Mouse (Mus musculus): Measurements from ENCODE around the gene Cdc40. TPM values are rescaled to one million over a fixed set of nuclear protein-coding genes. Genes with fewer than 3 reads are reported as not detected.

The Cdc40 gene
- polyA plus RNA-seq, 1 experiment from 2014 or later = 28.0 TPM

GRCm38 (mm10) chr10:40885432-40885831 lies 2.3 kb upstream of the Cdc40 start:
- WGBS = 65% methylated on average over 7 of the region's 7 CpGs
- no peak overlapping the region for H3K27ac ChIP-seq
- no peaks in the 10 kb centered on the region for H3K9me3 ChIP-seq
- peaks cover 30% of the 10 kb centered on the region for H3K4me1 ChIP-seq (replicated peaks)
- H3K27me3 ChIP-seq (ENCODE audit: insufficient read depth, poor library complexity, severe bottlenecking) = no peaks in the 10 kb centered on the region
- peak overlapping the region; percentile 95 for H3K4me3 ChIP-seq
- no peaks in the 10 kb centered on the region for H3K36me3 ChIP-seq
- DNase-seq (ENCODE audit: low spot score) = no peak

GRCm38 (mm10) chr10:40884279-40884806 lies 1.2 kb upstream of the Cdc40 start:
- peak; percentile 72 for DNase-seq (ENCODE audit: low spot score)
- WGBS = under 1% methylated on average over 40 of the region's 40 CpGs
- no peaks in the 10 kb centered on the region for H3K9me3 ChIP-seq
- no peaks in the 10 kb centered on the region for H3K27me3 ChIP-seq (ENCODE audit: insufficient read depth, poor library complexity, severe bottlenecking)
- peak overlapping the region; percentile 95 for H3K4me3 ChIP-seq
- H3K36me3 ChIP-seq = peaks cover 7% of the 10 kb centered on the region; the same call in 1 of the 2 replicates
- H3K4me1 ChIP-seq (replicated peaks) = peaks cover 33% of the 10 kb centered on the region
- H3K27ac ChIP-seq = peak overlapping the region; percentile 99

GRCm38 (mm10) chr10:40883644-40884278 lies 650 bp upstream of the Cdc40 start:
- no peaks in the 10 kb centered on the region for H3K27me3 ChIP-seq (ENCODE audit: insufficient read depth, poor library complexity, severe bottlenecking)
- under 1% methylated on average over 87 of the region's 87 CpGs for WGBS
- H3K36me3 ChIP-seq = peaks cover 10% of the 10 kb centered on the region; the same call in 1 of the 2 replicates
- H3K4me3 ChIP-seq = peak overlapping the region; percentile 95
- peaks cover 33% of the 10 kb centered on the region for H3K4me1 ChIP-seq (replicated peaks)
- peak overlapping the region; percentile 99 for H3K27ac ChIP-seq
- H3K9me3 ChIP-seq = no peaks in the 10 kb centered on the region
- peak; percentile 64 for DNase-seq (ENCODE audit: low spot score)

GRCm38 (mm10) chr10:40882333-40882732 lies 778 bp downstream of the Cdc40 start:
- no peaks in the 10 kb centered on the region for H3K9me3 ChIP-seq
- DNase-seq (ENCODE audit: low spot score) = no peak
- no peaks in the 10 kb centered on the region for H3K27me3 ChIP-seq (ENCODE audit: insufficient read depth, poor library complexity, severe bottlenecking)
- peak overlapping the region; percentile 99 for H3K27ac ChIP-seq
- H3K4me1 ChIP-seq (replicated peaks) = peaks cover 30% of the 10 kb centered on the region
- H3K4me3 ChIP-seq = peak overlapping the region; percentile 95
- H3K36me3 ChIP-seq = peaks cover 10% of the 10 kb centered on the region; the same call in 1 of the 2 replicates
- WGBS = 16% methylated on average over 9 of the region's 9 CpGs

GRCm38 (mm10) chr10:40881236-40881635 lies 1.9 kb downstream of the Cdc40 start:
- Histone ChIP-seq H3K4me3 (no peak overlapping the region), H3K36me3 (peaks cover 10% of the 10 kb centered on the region; the same call in 1 of the 2 replicates), H3K27me3 (ENCODE audit: insufficient read depth, poor library complexity, severe bottlenecking) (no peaks in the 10 kb centered on the region), H3K27ac (no peak overlapping the region), H3K9me3 (no peaks in the 10 kb centered on the region), H3K4me1 (replicated peaks) (peaks cover 29% of the 10 kb centered on the region)
- DNase-seq (ENCODE audit: low spot score) = no peak
- WGBS = 72% methylated on average over 3 of the region's 3 CpGs

- Histone ChIP-seq H3K4me3 (no peak overlapping the region), H3K36me3 (peaks cover 14% of the 10 kb centered on the region), H3K27ac (no peak overlapping the region), H3K9me3 (no peaks in the 10 kb centered on the region), H3K4me1 (replicated peaks) (peaks cover 19% of the 10 kb centered on the region), H3K27me3 (ENCODE audit: insufficient read depth, poor library complexity, severe bottlenecking) (no peaks in the 10 kb centered on the region)
- DNase-seq (ENCODE audit: low spot score) = no peak
- WGBS = 88% methylated on average over 9 of the region's 9 CpGs
These were observed 3.1 kb downstream of the Cdc40 start for GRCm38 (mm10) chr10:40879969-40880368.

GRCm38 (mm10) chr10:40878246-40878645 lies 4.9 kb downstream of the Cdc40 start:
- no peak for DNase-seq (ENCODE audit: low spot score)
- Histone ChIP-seq H3K9me3 (no peaks in the 10 kb centered on the region), H3K4me3 (no peak overlapping the region), H3K27ac (no peak overlapping the region), H3K36me3 (peaks cover 14% of the 10 kb centered on the region), H3K4me1 (replicated peaks) (peaks cover 19% of the 10 kb centered on the region), H3K27me3 (ENCODE audit: insufficient read depth, poor library complexity, severe bottlenecking) (no peaks in the 10 kb centered on the region)
- WGBS = 94% methylated on average over 3 of the region's 3 CpGs

- no peak overlapping the region for H3K4me3 ChIP-seq
- 85% methylated on average over 2 of the region's 2 CpGs for WGBS
- peaks cover 3% of the 10 kb centered on the region; the same call in 1 of the 2 replicates for H3K4me1 ChIP-seq (replicated peaks)
- H3K36me3 ChIP-seq = peaks cover 10% of the 10 kb centered on the region
- no peaks in the 10 kb centered on the region for H3K27me3 ChIP-seq (ENCODE audit: insufficient read depth, poor library complexity, severe bottlenecking)
- no peaks in the 10 kb centered on the region for H3K9me3 ChIP-seq
- DNase-seq (ENCODE audit: low spot score) = no peak
- H3K27ac ChIP-seq = no peak overlapping the region
These were observed 11.1 kb downstream of the Cdc40 start for GRCm38 (mm10) chr10:40872052-40872451.

- Histone ChIP-seq H3K4me3 (no peak overlapping the region), H3K9me3 (no peaks in the 10 kb centered on the region), H3K4me1 (replicated peaks) (peaks cover 3% of the 10 kb centered on the region; the same call in 1 of the 2 replicates), H3K36me3 (peaks cover 16% of the 10 kb centered on the region), H3K27ac (no peak overlapping the region), H3K27me3 (ENCODE audit: insufficient read depth, poor library complexity, severe bottlenecking) (no peaks in the 10 kb centered on the region)
- 95% methylated on average over 2 of the region's 2 CpGs for WGBS
- no peak for DNase-seq (ENCODE audit: low spot score)
These were observed 11.8 kb downstream of the Cdc40 start for GRCm38 (mm10) chr10:40871301-40871700.

- H3K36me3 ChIP-seq = peaks cover 44% of the 10 kb centered on the region
- 0 out of 2 replicates have a peak, but pooled peaks cover 6% of the 10 kb centered on the region for H3K9me3 ChIP-seq
- DNase-seq (ENCODE audit: low spot score) = no peak
- no peaks in the 10 kb centered on the region for H3K27me3 ChIP-seq (ENCODE audit: insufficient read depth, poor library complexity, severe bottlenecking)
- H3K27ac ChIP-seq = no peak overlapping the region
- H3K4me1 ChIP-seq (replicated peaks) = peaks cover 3% of the 10 kb centered on the region; the same call in 1 of the 2 replicates
- 93% methylated on average over 2 of the region's 2 CpGs for WGBS
- H3K4me3 ChIP-seq = no peak overlapping the region
These were observed 15.0 kb downstream of the Cdc40 start for GRCm38 (mm10) chr10:40868081-40868480.

GRCm38 (mm10) chr10:40857599-40857998 lies 25.5 kb downstream of the Cdc40 start:
- Histone ChIP-seq H3K4me3 (no peak overlapping the region), H3K27ac (no peak overlapping the region), H3K4me1 (replicated peaks) (no peaks in the 10 kb centered on the region), H3K27me3 (ENCODE audit: insufficient read depth, poor library complexity, severe bottlenecking) (no peaks in the 10 kb centered on the region), H3K36me3 (peaks cover 6% of the 10 kb centered on the region), H3K9me3 (no peaks in the 10 kb centered on the region)
- DNase-seq (ENCODE audit: low spot score) = no peak
- WGBS = 94% methylated on average over 8 of the region's 8 CpGs

- Histone ChIP-seq H3K9me3 (no peaks in the 10 kb centered on the region), H3K27ac (no peak overlapping the region), H3K4me1 (replicated peaks) (no peaks in the 10 kb centered on the region), H3K4me3 (no peak overlapping the region), H3K27me3 (ENCODE audit: insufficient read depth, poor library complexity, severe bottlenecking) (no peaks in the 10 kb centered on the region), H3K36me3 (peaks cover 6% of the 10 kb centered on the region)
- DNase-seq (ENCODE audit: low spot score) = no peak
- 94% methylated on average over 7 of the region's 7 CpGs for WGBS
These were observed 26.4 kb downstream of the Cdc40 start for GRCm38 (mm10) chr10:40856703-40857102.

GRCm38 (mm10) chr10:40855616-40856015 lies 27.5 kb downstream of the Cdc40 start:
- H3K27me3 ChIP-seq (ENCODE audit: insufficient read depth, poor library complexity, severe bottlenecking) = no peaks in the 10 kb centered on the region
- peaks cover 6% of the 10 kb centered on the region for H3K36me3 ChIP-seq
- no peaks in the 10 kb centered on the region for H3K9me3 ChIP-seq
- no peak for DNase-seq (ENCODE audit: low spot score)
- H3K27ac ChIP-seq = no peak overlapping the region
- 76% methylated on average over 2 of the region's 2 CpGs for WGBS
- no peak overlapping the region for H3K4me3 ChIP-seq
- no peaks in the 10 kb centered on the region for H3K4me1 ChIP-seq (replicated peaks)
